Mouse (Mus musculus) heart, postnatal 4 days (tissue): ENCODE data around the gene Pde8a. TPM values are rescaled to one million over a fixed set of nuclear protein-coding genes. Genes with fewer than 3 reads are reported as not detected.
"Not testable (repeated sequence)": the region's sequence is repeated elsewhere in the genome, so short reads cannot be mapped to it uniquely, and the experiment has no call there.

Experiments used
- DNase-seq: peaks from one replicate; pipeline ENCODE4 v3.0.0; 2021
- total RNA-seq, 2 experiments: library from RNA; stranded (reverse); gene quantifications; 2 replicates each; pipeline ENCODE4 v1.2.3; 2021

Gene Pde8a
- total RNA-seq = 10 to 100 TPM; 15.3 to 17.0 TPM

DNA sequence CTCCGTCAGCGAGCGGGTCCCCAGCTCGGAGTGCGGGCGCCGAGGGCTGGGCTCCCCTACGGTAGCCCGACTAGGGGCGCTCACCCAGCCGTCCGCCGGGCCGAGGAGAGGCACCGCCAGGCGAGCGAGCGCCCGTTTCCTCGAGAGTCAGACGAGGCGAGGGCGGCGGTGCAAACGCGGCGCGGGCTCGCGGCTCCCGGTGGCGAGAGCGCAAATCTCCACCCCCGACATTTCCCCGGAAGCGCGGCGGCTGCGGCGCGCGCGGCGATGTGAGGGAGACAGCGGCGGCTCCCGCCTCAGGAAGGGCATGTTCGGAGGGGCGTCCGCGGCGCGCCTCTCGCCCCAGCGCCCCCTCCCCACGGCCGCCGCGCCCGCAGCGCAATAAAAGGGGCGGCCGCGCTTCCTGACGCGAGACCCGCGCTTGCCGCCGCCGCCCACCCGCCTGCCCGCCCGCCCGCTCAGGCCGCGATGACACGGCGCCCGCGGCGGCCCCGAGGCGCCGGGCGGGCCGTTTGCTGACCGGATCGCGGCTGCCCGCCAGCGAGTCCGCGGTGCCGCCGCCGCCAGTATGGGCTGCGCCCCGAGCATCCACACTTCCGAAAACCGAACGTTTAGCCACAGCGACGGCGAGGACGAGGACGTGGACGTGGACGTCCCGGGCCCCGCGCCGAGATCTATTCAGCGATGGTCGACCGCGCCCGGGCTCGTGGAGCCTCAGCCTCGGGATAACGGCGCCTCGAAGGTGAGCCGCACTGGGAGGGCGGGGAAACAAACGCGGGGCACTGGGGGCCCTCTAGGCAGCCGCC is at the start of gene Pde8a:
TSS of gene Pde8a (plus strand) at position 250 of the 806 bp plus-strand sequence.
- DNase-seq = peak; percentile 51

- DNase-seq = no peak
Measured at GRCm38 (mm10) chr7:81164411-81164810, 49.0 kb upstream of the Pde8a start.

DNA sequence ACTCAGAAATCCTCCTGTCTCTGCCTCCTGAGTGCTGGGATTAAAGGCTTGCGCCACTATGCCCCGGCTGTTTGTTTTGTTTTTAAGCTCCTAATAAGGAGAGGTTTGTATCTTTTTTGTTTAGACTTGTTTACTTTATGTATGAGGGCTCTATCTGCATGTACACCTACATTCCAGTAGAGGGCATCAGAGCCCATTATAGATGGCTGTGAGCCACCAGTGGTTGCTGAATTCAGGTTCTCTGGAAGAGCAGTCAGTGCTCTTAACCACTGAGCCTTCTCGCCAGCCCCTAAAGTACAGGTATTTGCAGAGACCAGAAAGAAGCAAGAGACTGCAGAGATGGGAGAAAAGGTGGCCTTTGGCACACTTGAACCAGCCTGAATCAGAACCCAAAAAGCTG is 46.3 kb upstream of the Pde8a start:
- DNase-seq = peak; percentile 57

DNA sequence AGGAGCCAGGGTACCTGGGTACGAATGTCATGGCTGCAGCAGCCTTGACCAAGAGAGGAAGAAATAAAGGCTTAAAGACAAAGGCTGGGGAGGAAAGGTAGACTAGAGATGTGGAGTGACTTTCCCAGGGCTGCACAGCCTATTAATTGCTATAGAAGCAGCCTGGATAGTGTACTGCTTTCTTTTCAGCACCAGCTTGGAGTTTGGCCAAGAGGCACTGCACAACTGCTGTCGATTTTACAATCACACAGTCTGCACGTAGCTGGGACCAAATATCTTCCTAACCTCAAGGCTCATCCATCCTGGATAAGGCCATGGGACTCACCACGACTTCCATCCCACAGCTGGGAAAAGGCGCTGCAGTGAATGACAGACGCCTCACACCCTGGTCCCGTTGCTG is 44.0 kb upstream of the Pde8a start:
- no peak for DNase-seq

DNA sequence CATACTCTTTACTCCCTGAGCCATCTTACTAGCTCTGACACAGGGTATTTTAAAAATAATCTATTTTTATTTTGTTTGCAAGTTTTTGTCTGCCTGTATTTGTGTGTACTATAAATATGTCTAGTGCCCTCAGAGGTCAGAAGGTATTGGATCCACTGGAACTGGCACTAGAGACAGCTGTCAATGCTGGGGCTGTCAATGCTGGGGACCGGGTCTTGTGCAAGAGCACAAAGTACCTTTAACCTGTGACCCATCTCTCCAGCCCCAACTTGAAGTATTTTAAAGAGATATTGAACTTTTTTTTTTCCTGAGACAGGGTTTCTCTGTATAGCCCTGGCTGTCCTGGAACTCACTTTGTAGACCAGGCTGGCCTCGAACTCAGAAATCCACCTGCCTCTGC is 39.5 kb upstream of the Pde8a start:
- no peak for DNase-seq

DNA sequence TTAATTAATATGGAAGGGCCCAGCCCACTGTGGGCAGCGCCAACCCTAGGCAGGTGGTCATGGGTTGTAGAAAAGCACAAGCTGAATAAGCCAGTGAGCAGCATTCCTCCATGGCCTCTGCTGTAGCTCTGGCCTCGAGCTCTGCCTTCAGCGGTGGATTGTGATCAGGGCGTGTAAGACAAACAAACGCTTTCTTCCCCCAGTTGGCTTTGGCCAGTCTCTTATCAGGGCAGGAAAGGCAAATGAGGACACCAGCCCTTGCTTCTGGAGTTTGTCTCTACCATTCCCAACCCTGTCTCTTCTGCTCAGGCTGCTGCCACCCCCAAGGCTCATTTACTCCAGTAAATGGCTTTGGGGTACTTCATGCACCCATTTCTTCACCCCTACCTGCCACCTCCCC is 38.7 kb upstream of the Pde8a start:
- DNase-seq = no peak

DNA sequence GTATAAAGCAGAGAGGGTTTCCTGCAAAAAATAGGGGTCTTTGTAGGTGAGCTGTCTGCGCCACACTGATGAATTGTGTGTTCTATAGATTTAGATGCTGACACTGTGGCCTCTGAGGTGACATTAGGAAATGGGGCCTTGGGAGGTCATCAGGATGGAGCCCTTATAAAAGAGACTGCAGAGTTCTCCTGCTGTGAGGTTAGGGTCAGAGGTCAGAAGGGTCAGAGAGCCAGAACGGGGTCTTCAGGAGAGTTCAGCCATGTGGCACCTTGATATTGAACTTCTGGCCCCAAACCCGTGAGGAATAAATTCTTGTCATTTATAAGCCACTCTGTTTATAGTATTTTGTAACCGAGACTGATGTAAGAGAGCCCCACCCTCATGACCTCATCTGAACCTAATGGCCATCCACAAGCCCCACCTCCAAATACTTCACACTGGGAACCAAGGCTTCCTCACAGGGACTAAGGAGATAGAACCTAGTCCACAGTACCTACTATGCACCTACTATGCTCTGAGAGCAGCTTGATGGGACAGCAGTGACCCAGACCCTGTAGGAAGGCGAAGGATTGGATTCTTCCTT is 37.1 kb upstream of the Pde8a start:
- no peak for DNase-seq

DNA sequence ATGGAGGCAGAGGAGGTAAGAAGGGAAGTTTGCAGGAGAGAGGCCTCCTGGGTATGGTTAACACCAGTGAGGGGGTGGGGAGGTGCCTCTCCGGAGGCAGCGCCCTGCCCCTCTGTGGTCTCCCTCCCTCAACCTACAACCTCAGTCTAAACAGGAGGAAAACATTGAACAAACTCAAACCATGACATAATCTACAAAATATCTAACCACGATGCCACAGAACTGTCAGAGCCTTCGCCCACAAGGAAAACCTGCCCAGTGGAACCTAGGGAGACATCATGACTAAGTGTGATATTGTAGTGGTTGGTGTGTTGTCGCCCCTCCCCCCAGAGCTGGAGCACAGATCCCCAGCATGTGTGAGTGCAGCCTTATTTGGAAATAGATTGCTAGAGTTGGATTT is 33.9 kb upstream of the Pde8a start:
- DNase-seq = no peak

DNA sequence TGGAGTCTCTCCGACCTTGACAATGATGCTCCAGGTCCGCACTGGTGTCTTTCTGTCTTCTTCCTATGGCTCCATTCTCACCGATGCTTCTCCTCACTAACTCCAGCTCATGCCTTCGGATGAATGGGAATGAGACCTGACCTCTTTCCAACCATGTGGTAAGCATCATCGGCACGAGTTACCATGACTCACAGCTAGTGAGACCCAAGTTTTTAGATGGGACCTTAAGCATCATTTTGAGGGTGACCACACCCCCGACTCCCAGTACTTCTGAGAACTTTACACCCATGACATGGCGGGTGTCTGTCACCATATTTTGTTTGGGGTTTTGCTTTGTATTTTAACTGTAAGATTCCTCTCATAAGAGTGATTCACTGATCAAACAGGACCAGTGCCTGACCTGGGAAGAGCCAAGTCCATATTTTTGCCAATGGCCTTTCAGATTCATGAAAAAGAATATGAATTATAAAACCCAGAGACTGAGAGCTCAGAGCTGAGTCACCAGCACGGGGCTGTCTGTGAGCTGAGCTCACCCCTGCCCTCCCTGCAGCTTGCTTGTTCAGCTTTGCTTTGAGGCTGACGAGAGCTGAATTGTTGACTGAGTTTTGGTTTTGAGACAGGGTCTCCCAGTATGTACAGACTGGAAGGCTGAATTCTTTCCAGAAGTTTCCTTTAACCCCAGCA is 30.8 kb upstream of the Pde8a start:
- DNase-seq = no peak

DNA sequence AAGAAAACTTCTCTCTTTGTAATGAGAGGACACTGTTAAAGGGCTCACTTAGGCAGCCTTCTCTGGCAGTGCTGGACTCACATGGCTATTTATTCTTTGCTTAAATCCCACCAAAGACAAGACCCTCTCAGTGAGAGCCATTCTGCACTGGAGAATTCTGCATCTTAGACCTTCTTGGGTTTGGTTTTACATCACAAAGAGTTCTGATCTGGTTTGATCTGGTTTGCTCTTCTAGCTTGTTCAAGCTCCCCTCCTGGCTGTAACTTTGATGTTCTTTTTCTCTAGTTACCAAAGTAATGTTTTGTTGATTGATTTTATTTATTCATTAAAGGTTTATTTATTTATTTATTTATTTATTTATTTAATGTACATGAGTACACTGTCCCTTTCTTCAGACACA is 30.2 kb upstream of the Pde8a start:
- DNase-seq = no peak

GRCm38 (mm10) chr7:81184136-81184535 is 29.3 kb upstream of the Pde8a start:
- DNase-seq = no peak

- DNase-seq = no peak
Measured at GRCm38 (mm10) chr7:81184651-81185050, 28.7 kb upstream of the Pde8a start.

- DNase-seq = not testable (repeated sequence)
Measured at GRCm38 (mm10) chr7:81186036-81186435, 27.4 kb upstream of the Pde8a start.

GRCm38 (mm10) chr7:81189180-81189579 is 24.2 kb upstream of the Pde8a start:
- DNase-seq = no peak

GRCm38 (mm10) chr7:81195509-81195908 is 17.9 kb upstream of the Pde8a start:
- DNase-seq = no peak

DNA sequence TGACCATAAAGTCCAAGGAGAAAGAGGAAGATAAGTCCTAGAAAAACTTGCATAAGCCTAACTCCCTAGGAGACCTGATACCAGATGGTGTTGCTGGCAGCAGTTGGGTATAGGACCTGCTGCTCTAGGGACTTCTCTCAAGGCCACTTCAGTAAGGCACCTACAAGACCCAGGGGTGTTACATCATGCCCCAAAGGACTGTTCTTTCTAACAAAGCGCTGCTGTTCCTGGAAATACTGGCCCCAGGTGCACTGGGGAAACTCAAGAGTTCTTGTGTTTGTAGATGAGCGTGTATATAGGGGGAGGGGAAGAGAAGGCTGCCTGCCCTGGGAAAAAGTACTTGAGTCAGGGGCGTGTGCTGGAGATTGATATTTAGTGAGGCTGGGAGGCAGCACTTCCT is 16.6 kb upstream of the Pde8a start:
- DNase-seq = no peak

DNA sequence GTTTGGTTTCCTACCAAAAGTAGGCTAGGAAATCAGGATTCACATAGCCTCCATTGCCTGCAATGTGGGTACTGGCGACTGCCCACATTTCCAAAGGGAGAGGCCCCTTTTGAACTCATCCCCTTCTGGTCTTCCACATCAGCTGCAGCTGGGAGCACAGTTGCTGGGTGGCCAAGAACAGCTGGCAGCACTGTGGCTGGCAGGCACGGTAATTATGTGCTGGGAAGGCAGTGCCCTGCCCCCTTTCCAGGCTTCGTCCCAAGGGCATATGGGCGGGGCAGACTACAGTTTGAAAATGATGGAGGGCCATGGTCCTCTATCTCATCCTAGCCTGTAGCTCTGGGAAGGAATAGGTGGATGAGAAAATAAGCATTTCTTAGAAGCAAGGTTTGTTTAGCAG is 14.9 kb upstream of the Pde8a start:
- DNase-seq = peak; percentile 29

GRCm38 (mm10) chr7:81199109-81199508 is 14.3 kb upstream of the Pde8a start:
- DNase-seq = no peak

DNA sequence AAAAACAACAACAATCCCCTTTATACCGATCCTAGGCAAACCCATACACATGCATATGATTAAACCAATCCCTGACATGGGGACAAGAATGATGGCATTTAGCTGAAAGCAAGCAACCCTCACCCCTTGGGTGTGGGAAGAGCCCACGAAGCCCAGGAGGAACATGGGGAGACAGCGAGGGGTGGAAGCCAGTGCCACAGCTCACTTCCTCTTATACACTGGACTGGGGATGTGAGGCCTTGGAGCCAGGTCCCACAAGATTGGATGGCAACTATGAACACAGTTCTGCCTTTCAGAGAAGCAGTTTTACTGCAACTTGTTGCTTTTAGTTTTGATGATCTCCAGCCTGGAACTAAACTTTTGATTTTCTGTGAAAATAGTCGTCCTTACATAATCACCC is 13.6 kb upstream of the Pde8a start:
- no peak for DNase-seq

DNA sequence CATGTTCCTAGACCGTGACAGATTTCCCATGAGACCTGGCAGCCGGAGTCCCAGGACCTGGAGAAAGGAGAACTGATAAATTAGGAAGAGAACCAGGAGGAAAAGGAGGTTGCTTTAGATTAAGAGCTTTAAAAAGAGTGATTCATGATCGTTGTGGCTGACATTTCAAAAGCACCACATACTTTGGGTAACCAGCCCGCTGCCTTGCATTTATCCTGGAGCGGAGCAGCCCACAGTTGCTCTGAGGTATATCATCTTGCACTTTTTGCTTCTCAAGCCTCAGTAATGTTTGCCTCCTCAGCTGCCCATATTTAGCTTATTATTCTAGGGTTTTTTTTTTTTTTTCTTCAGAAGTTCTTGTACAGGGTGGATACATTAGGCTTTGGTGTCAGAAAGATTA is 11.0 kb upstream of the Pde8a start:
- DNase-seq = no peak

GRCm38 (mm10) chr7:81203576-81203975 is 9.8 kb upstream of the Pde8a start:
- not testable (repeated sequence) for DNase-seq

- DNase-seq = peak; percentile 79
Measured at GRCm38 (mm10) chr7:81208944-81209343, 4.5 kb upstream of the Pde8a start.

- no peak for DNase-seq
Measured at GRCm38 (mm10) chr7:81209979-81210685, 3.3 kb upstream of the Pde8a start.
